Mouse (Mus musculus) 3T3-L1 (cell line): ENCODE measurements at regions not wholly inside any gene's neighbourhood (a gene's known extent, or its start where the extent isn't known, plus 50 kb on each side); places are given as distances from the start of the nearest gene placed in this dataset.
A peak's percentile ranks its signal among the peaks of the same experiment; 100 is the strongest.

ENCODE experiments used
- DNase-seq: peaks from one replicate; pipeline ENCODE4 v3.0.0-alpha.2; 2015; ENCODE audit warnings: low read depth, low spot score

- DNase-seq: no peak
Observed at GRCm38 (mm10) chr7:83245867-83246266, 338.9 kb upstream of the Tmc3 start.

DNA sequence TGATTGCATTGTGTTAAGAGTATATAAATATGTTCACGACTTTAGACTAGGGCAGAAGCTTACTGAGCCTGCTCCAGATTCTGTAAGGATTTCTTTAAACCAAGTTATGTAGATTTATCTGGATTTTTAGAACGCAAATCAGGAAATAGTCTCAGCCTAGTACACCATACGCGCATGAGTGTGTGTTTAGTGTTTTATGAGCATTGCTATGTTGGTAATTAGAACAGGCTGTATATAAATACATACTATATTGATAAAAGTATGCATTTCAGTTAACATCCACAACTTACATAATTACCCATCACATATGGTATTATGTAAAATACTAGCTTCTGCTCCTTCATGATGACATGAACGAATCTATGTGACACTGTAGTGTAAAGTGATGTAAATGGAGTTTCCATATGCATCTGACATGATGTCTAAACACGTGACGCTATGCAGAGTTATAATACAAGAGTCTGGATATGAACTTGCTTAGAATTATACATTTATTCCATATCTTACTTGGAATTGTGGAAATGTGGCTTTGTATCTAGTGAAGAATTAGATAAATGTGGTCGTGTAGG, 332.6 kb upstream of the Tmc3 start:
- no peak for DNase-seq

- DNase-seq: no peak
Observed at GRCm38 (mm10) chr7:83253001-83253400, 331.7 kb upstream of the Tmc3 start.

GRCm38 (mm10) chr7:83253432-83253831, 331.3 kb upstream of the Tmc3 start:
- DNase-seq: no peak

DNA sequence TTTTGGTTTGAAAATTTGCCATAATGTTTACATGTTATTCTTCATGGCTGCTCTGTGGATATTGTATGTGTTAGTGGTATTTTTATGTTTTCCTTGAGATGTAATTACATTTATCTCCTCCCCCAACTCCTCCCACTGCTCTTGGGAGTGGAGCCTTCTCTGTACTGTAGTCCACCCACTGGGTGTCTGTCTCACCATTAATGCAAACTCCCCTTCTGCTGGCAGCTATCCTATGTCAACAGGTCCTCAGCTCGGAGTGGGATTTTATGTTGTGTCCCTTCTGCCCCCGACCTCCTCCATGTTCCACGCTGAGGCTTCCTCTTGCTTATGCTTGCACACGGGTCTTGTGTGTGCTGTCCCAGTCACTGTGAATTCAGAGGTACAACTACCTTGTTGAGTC, 330.3 kb upstream of the Tmc3 start:
- DNase-seq: no peak

- DNase-seq: no peak
Observed at GRCm38 (mm10) chr7:83256236-83256784, 328.4 kb upstream of the Tmc3 start.

GRCm38 (mm10) chr7:83258363-83258916, 326.3 kb upstream of the Tmc3 start:
- no peak for DNase-seq

DNA sequence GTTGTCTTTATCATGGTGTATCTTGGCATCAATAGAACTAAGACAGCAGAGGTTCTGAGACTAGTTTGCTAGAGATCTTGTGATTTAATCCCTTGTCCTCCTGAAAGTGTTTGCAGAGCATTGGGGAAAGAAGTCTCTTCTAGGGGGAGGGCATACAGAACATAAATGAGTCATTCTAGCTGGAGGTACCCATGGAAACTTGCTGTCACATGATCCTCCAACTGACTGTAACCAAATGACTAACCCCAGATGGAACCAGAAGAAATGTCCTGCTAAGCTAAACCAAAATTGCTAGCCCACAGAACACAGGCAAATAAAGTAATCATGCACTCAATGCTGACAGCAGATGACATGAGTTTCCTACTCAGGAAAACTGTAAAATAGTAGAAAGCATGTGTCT, 323.2 kb upstream of the Tmc3 start:
- peak; percentile 69 for DNase-seq

DNA sequence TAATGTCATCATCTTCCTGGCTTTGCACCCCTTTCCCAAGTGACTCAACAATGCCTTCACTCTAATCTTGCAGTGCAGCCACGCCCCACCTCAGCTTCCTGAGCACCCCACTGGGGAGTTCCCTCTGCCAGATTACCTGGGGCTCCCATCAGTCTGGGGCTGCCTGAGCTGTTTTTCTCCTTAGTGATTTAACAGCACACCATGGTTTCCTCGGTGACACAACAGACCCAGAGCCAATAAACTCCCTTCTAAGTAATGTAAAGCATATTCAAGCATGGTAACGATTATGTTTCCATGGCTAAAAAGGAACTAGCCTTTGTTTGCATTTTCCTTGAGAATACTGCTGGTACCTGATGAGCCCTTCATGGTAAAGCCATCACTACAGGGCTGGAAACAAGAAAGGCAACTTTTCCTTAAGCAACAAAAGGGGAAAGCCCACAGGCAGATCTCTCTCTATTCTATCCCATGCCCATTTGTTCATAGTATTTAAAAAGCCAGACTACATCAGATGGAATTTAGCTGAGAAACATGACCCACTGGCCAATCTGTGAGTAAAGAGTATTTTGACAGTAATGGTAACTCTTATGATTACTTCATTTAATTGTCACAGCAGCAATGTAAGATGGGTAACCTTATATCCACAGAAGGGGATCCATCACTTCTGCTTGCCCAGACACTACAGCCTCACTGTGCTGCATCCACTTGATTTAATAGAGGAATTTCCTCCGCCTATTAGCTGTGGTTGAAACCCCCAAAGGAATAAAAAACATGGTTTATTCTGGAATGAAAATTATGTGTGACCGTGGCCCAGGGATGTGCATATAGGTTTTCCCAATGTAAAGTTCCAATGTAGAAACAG, 294.6 kb upstream of the Tmc3 start:
- peak; percentile 3 for DNase-seq

DNA sequence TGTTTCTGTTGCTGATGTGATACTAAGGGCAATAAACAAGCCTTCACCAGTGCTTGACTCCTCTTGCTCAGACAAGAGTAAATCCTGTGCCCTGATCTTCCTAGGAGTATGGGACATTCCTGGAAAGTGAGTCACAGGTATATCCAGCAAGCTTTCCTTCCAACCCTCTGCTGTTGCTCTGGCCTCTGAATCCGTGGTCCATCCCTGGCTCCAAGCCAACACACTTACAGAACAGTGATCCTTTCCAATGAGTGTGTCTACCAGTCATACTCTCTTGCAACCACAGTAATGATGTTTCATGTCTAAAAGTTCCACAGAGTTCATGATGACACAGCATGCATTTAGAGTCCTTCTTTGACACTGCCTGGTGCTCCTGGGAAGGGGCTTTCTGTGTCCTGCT, 277.6 kb upstream of the Tmc3 start:
- peak; percentile 80 for DNase-seq

GRCm38 (mm10) chr7:83312172-83312571, 272.6 kb upstream of the Tmc3 start:
- peak; percentile 24 for DNase-seq

- no peak for DNase-seq
Observed at GRCm38 (mm10) chr7:83329809-83330412, 254.8 kb upstream of the Tmc3 start.

GRCm38 (mm10) chr7:83347103-83347754, 237.5 kb upstream of the Tmc3 start:
- no peak for DNase-seq

GRCm38 (mm10) chr7:83369191-83369590, 215.5 kb upstream of the Tmc3 start:
- DNase-seq: no peak

DNA sequence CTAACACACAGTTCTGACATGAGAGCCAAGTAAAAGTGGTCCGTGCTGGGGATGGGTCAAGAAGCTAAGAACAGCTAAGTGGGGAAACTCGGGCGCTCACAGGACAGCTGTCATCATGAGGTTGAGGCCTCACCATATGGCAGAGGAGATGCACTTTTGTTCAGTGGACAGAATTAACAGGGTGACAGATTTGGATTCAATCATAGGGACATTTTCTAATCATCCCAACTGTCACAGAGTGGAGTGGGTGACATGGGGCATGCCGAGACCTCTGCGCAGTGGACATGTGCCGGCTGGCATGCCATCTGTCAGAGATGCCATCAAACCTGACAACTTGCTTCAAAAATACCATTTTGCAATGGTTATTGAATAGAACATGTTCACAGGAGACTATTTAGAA, 215.1 kb upstream of the Tmc3 start:
- no peak for DNase-seq

DNA sequence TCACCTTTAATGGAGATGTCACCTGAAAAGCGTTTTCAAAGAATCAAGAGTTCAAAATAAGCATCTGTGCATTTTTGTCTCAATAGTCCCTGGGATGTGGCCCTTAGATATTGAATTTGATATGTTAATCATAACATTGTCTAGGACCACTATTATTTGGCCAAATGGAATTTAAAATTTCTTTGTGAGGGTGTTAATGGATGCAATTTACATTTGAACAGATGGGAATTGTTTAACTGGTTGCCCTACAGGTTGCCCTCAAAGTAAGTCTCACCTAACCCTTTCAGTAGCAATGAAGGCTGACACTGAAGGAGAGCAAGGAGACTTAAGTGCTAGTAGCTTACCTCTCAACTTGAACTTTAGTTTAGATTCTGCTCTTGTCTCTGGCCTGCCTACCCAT, 207.9 kb upstream of the Tmc3 start:
- DNase-seq: no peak

DNA sequence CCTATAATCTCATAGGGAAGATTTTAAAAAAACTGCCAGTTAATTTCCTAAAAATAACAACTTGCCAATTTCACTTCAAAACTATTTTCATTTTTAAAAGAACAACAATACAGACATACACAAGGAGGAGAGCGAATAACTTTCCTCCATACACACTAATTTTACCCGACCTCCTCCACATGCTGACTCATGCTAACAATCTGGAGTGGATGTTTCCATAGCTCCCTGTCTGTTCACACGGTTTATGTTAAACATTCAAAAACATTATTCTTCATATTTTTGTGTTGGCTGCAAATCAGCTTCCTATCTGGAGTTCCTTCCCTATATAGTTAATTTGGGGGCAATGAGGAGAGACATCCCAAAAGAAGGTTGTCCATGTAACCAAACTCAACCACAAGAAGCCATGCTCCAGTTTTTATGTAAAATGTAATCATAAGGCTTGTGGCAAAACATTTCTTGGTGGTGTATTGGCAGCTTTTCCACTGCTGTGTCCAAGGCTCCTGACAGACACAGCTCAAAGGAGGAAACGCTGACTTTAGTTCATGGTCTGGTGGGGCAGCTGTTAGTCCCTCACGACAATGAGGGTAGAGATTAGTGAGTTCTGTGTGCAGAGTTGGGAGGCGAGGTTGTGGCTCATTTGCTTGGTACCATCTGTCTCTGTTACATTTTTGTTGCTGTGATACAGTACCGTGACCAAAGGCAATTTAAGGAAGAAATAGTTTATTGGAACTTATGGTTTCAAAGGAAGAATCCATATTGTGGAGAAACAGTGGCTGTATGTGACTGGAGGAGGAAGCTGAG, 203.1 kb upstream of the Tmc3 start:
- DNase-seq: no peak

GRCm38 (mm10) chr7:83382803-83383363, 201.8 kb upstream of the Tmc3 start:
- DNase-seq: no peak

DNA sequence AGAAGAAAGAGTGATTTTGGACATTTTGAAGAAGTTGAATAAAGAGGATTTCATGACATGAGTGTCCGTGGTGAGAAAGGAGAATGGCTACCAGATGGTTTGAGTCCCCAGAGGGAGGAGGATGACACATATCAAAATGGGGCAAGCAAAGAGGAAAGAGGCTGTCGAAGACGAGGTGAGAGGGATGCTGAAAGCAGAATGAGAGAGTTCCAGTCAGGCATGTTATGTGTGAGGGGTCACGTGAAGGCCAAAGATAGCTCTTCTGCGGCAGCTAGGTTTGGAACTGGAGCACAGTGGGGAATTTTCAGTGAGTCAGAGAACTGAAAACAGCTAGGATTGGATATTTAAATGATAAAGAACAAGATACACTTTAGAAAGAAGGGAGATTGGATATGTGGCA, 193.3 kb upstream of the Tmc3 start:
- no peak for DNase-seq

DNA sequence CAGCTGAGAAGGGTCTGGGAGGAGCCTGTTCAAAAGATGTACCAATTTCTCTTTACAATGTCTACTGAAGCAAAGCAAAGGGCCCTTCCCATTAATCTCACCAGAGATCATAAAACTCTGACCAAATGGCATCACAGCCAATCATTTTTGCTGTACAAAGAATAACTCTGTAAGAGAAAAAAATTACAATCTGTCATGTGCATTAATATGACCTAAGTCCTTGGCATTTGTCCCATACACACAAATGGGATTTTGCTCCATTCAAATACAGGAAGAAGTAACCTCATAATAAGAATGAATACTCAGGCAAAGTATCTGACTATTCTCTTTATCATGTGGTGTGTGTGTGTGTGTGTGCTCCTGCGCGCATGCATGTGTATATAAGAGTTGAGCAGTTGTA, 192.5 kb upstream of the Tmc3 start:
- DNase-seq: no peak

DNA sequence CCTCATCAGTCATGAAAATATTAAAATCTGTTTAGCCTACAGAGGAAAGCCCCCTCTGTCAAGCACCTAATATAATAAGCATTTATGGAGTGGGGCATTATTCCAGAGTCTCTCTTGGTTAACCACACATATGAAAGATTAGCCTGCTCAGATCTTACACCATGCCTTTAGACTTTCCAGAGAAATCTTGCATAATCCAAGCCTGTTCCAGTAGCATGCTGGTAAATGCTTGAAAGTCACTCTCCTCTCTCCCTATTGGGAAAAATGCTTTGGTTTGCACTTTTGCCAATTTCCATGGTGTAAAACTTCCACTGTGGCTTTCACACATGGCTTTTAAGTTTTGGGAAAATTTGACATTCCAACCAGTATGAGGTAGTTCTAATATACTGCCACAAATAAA, 192.1 kb upstream of the Tmc3 start:
- peak; percentile 8 for DNase-seq
